Mouse (Mus musculus): ENCODE measurements around the gene Olfr9.
"Not testable (repeated sequence)": the region's sequence is repeated elsewhere in the genome, so short reads cannot be mapped to it uniquely, and the experiment has no call there.

Olfr9 gene

GRCm38 (mm10) chr10:129004032-129004920, 15.0 kb downstream of the Olfr9 start:
- no peak for DNase-seq

- no peak for DNase-seq
Observed at GRCm38 (mm10) chr10:129010288-129010841, 21.1 kb downstream of the Olfr9 start, which contains the start of gene Olfr763. TSS of gene Olfr763 (plus strand) at chr10:129010791.

DNA sequence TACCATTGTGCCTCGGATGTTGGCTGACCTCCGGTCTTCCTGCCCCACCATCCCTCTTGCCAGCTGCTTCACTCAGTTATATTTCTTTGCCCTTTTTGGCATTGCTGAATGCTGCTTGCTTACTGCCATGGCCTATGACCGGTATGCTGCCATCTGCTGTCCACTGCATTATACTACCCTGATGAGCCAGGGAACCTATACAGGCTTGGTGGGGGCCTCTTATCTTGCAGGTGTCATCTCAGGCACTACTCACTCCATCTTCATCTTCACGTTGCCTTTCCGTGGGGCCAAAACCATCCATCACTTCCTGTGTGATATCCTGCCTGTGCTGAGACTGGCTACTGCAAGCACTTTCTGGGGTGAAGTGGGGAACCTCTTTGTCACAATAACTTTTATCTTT, 22.3 kb downstream of the Olfr9 start:
- DNase-seq = not testable (repeated sequence)

DNA sequence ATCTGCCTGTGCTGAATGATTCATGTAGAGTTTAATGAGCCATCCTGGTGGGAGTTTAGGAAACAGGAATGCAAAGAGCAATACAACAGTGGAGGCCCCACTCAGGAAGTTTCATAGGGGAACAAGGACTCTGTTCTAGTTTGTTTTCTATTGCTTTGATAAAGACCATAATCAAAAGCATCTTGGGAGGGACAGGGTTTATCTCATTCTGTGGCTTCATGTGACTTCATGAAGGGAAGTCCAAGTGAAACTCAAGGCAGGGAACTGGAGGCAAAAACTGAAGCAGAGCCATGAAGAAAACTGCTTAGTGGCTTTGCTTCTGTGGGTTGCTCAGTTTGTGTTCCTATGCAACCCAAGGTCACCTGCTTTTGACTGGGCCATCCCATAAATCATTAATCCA, 25.2 kb downstream of the Olfr9 start:
- DNase-seq = no peak

DNA sequence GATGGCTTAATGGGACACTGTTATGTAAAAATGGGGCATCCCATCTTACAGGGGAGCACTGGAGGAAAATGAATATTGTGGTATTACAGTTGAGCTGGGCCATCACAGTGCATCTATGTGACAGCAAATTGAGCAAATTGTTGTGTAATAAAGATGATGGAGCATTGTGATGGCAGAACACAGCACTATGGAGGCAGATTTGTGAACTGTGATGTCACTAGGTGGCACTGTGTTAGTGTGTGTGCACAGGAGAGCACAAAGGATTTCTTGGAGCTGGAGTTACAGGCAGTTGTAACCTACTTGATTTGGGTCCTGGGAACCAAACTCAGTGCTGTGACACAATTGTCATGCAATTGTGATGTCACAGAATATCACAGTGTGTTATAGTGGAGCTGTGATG, 34.1 kb downstream of the Olfr9 start:
- no peak for DNase-seq

GRCm38 (mm10) chr10:129026018-129026662, 36.9 kb downstream of the Olfr9 start:
- DNase-seq = peak; percentile 36

DNA sequence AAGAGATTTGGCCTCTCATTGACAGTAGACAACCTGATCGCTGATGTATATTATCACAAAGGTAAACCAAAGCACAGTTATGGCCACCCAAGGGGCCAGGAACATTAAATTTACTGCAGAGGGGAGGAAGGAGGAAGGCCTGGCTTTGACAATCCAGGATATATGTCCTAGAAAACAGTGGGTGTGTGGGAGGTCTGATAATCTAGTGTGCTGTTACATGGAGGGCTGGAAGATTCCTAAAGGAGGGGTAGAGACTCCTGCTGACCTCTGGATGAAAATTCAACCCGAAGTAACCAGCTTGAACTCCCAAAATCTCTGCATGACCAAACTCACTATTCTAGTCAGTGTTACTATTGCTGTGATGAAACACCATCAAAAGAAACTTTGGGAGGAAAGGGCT, 39.1 kb downstream of the Olfr9 start:
- DNase-seq = no peak

DNA sequence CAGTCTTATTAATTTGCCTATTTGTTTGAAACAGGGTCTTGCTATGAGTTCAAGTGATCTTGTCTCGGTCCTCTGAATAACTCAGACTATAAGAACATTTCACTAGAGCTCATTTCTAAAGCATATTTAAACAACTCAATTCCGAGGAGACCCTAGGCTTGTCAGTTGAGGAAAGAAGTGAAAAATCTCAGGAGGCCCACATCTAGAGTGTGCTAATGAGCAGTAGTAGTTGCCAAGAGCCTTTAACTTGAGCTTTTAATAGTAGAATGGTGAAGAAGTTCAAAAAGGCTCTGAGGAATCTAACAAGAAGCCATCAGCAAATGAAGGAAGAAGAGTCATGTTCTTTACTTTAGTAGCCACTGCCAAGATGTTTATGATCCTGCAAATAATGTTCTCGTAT, 50.6 kb downstream of the Olfr9 start, which contains the start of gene Olfr764-ps1:
Gene Olfr764-ps1, minus strand, starts transcription at position 101 of the 400 bp plus-strand sequence.
- no peak for DNase-seq
